Mouse (Mus musculus) c-Kit-positive CD71-positive TER-119-negative erythroid progenitor cells, embryonic 14.5 days (primary cell): Measurements from ENCODE around the gene Pex6.

ENCODE experiments used
- DNase-seq: peaks from one replicate; pipeline ENCODE4 v3.0.0-alpha.2; 2013; ENCODE audit warnings: low read depth

Pex6 gene

DNA sequence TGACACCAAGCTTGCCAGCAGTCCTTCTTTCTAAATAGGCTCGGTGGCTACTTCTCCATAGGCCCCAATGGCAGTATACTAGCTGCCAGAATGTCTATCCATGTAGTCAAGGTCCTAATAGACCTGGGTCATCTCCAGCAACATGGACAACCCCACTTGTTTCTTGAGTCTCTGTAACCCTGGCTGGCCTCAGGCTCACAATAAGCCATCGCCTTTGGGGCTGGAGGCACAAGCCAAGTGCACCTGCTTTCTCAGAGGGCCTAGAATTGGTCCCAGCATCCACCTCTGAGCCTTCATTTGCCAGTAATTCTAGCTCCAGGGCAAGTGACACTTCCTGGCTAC lies 62.8 kb downstream of the Pex6 start:
- no peak for DNase-seq

DNA sequence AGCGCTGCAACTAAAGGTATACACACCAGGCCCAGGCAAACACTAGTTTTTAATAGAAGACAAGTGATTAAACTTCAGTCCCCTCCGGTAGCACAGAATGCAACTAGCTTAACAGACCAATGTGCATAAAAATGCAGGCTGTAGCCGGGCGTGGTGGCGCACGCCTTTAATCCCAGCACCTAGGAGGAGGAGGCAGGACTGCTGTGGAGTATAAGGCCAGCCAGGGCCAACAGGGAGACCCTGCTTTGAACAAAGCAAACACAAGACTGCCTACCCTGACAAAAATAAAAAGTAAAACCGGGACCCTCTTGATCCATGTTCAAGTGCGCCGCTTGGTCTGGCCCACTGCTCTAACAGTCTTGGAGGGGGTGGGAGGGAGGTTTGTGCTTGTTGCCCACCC lies 63.8 kb downstream of the Pex6 start:
- DNase-seq = no peak
